Mouse (Mus musculus) kidney, embryonic 14.5 days (tissue): ENCODE data around the gene Fap. TPM values are rescaled to one million over a fixed set of nuclear protein-coding genes. Genes with fewer than 3 reads are reported as not detected.

Source experiments
- ATAC-seq: fragments of 200-750 bp; cut with Nextera tagmentation; 2 replicates; pipeline ENCODE4 v1.8.0; 2017; ENCODE audit warnings: moderate number of reproducible peaks, mild to moderate bottlenecking, moderate TSS enrichment, moderate library complexity; ENCODE audit not compliant: low FRiP score, low TSS enrichment
- H3K27ac ChIP-seq: fragments of 300-500 bp; sonication (generic); 2 replicates; pipeline ENCODE4 v1.5.1; 2014; ENCODE audit warnings: low read depth, mild to moderate bottlenecking, low read length, moderate library complexity, mixed read lengths
- H3K27me3 ChIP-seq: fragments of 300-500 bp; sonication (generic); 2 replicates; pipeline ENCODE4 v1.6.1; 2014; ENCODE audit warnings: mild to moderate bottlenecking, low read length; ENCODE audit not compliant: control insufficient read depth, insufficient read depth
- H3K36me3 ChIP-seq: fragments of 300-500 bp; sonication (generic); 2 replicates; pipeline ENCODE4 v1.6.1; 2014; ENCODE audit warnings: low read length, mixed read lengths; ENCODE audit not compliant: control insufficient read depth, insufficient read depth
- H3K4me1 ChIP-seq: fragments of 300-500 bp; sonication (generic); 2 replicates; pipeline ENCODE4 v1.6.1; 2014; ENCODE audit warnings: low read length, mixed read lengths; ENCODE audit not compliant: control insufficient read depth, insufficient read depth
- H3K4me2 ChIP-seq: fragments of 300-500 bp; sonication (generic); replicated peaks from 2 replicates; pipeline ENCODE4 v1.6.1; 2014; ENCODE audit warnings: low read depth, mild to moderate bottlenecking, low read length
- H3K4me3 ChIP-seq: fragments of 300-500 bp; sonication (generic); 2 replicates; pipeline ENCODE4 v1.5.1; 2014; ENCODE audit warnings: mild to moderate bottlenecking, low read length
- H3K9ac ChIP-seq: fragments of 300-500 bp; sonication (generic); 2 replicates; pipeline ENCODE4 v1.6.1; 2014; ENCODE audit warnings: low read depth, mild to moderate bottlenecking, low read length, moderate library complexity
- H3K9me3 ChIP-seq: fragments of 300-500 bp; sonication (generic); 2 replicates; pipeline ENCODE4 v1.6.1; 2016; ENCODE audit warnings: low read length; ENCODE audit not compliant: control insufficient read depth
- WGBS: fragments of 180-500 bp; shearing (Covaris S2); extraction: QIAGEN DNeasy Blood & Tissue Kit; methylation state at CpG from one replicate; pipeline ENCODE4 v1.1.7; 2014; 5-methylcytosine and 5-hydroxymethylcytosine counted together
- polyA plus RNA-seq: library from polyadenylated mRNA; unstranded; fragments of >200 nt; fragmentation: Nextera tagmentation; extraction: Ambion mirVana; gene quantifications from 2 replicates; pipeline ENCODE4 v1.2.1, GENCODE M21; 2014

Fap gene
- polyA plus RNA-seq, 1 experiment from 2014 or later, result 4.8 TPM

DNA sequence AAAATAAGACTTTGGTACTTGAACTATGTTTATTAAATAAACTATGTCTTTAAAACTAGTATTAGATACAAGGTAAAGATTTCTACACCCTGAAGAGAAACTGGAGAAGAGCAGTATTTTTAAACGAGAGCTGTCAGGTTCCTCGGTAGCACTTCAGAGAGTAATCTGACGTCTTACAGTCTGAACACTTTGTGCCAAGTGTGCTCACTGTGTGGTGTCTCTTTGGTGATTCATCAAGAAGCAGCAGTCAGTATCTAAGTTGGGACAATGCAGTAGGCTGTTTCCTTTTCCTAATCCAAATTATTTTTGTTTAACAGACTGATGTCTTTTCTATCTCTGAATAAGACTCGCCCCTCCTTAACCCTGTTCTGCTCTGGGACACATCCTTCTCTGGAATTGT lies 78.5 kb downstream of the Fap start:
- no peaks in the 10 kb centered on the region for H3K36me3 ChIP-seq
- no peak overlapping the region for H3K9ac ChIP-seq
- 80% methylated on average over 4 of the region's 4 CpGs for WGBS

DNA sequence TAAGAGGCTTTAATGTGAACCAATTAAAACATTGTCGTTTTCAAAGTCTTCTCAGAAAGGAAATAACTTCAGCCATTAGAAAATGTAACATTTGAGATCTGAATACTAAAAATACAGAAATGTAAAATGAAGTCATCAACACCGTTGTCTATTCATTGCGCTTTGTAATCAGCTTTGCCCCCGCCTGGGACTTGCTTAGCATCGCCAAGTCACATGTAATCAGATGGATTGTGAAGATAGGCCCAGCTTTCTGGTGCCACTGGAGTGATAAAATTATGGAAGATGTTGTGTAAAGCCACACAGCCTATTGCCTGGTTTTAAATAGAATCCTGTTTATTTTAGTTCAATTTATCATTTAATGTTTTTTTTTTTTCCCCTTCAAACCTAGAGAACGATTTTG lies 84.0 kb downstream of the Fap start:
- Histone ChIP-seq H3K9ac (no peak overlapping the region), H3K27ac (no peak overlapping the region), H3K27me3 (no peaks in the 10 kb centered on the region), H3K4me3 (no peak overlapping the region), H3K9me3 (no peaks in the 10 kb centered on the region), H3K4me1 (no peaks in the 10 kb centered on the region), H3K4me2 (no peak overlapping the region), H3K36me3 (no peaks in the 10 kb centered on the region)
- 91% methylated on average over 6 of the region's 6 CpGs for WGBS
- no peak for ATAC-seq

More for the DNA sequence above, 78.5 kb downstream of the Fap start:
- Histone ChIP-seq H3K4me3 (no peak overlapping the region), H3K27me3 (no peaks in the 10 kb centered on the region), H3K9me3 (no peaks in the 10 kb centered on the region), H3K4me1 (no peaks in the 10 kb centered on the region), H3K4me2 (no peak overlapping the region), H3K27ac (no peak overlapping the region)
- no peak for ATAC-seq

DNA sequence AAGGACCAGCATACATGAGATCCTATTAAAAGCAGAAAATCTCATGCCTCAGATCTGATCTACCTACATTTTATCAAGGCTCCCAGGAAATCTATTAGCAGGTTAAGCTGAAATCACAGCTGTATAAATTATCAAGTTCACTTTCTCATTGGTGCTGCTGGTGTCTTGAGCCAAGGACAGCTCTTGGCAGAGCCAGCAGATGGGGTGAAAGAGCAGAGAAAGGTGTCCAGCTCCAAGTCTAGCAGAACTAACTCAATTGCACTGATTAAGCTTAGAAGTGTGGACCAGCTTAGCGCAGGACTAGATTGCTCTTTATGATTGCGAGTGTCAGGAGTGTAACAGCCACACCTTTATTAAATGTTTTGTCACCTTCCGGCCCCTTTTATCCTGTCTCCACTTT lies 89.0 kb downstream of the Fap start:
- Histone ChIP-seq H3K27ac (no peak overlapping the region), H3K36me3 (no peaks in the 10 kb centered on the region), H3K9ac (no peak overlapping the region), H3K4me1 (no peaks in the 10 kb centered on the region), H3K4me2 (no peak overlapping the region), H3K9me3 (no peaks in the 10 kb centered on the region), H3K27me3 (no peaks in the 10 kb centered on the region), H3K4me3 (no peak overlapping the region)
- no peak for ATAC-seq
- 75% methylated on average over 3 of the region's 3 CpGs for WGBS

DNA sequence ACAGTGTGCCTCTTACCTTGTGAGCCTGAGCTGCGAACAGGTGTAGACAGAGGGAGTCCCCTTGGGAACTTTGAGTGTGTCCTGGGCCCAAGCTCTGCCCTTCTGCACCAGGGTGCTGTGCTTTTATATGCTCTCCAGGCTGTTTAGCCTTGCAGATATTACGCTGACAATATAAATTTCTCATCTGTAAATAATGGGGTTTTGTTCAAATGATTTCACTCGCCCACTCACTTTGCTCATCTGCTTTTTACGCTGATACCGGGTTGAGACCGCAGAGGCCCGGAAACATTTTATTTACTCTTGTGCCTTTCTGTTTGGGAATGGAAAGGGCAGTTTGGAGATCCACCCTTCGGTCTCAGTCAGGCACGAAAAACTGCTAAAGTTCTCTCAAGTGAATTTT lies 90.3 kb downstream of the Fap start, which contains the start of gene Gcg:
Gcg (minus strand) TSS at position 101 of the 400 bp plus-strand sequence.
- WGBS, result 92% methylated on average over 9 of the region's 9 CpGs
- no peak within 1 kb of the TSS for H3K9ac ChIP-seq
- no peak within 1 kb of the TSS for H3K4me3 ChIP-seq
- no peak within 1 kb of the TSS for H3K27ac ChIP-seq
- ATAC-seq, result no peak
- no peaks in the 10 kb centered on the region for H3K9me3 ChIP-seq
- no peaks in the 10 kb centered on the region for H3K4me1 ChIP-seq
- no peaks in the 10 kb centered on the region for H3K36me3 ChIP-seq
- no peaks in the 10 kb centered on the region for H3K27me3 ChIP-seq
- no peak within 1 kb of the TSS for H3K4me2 ChIP-seq

DNA sequence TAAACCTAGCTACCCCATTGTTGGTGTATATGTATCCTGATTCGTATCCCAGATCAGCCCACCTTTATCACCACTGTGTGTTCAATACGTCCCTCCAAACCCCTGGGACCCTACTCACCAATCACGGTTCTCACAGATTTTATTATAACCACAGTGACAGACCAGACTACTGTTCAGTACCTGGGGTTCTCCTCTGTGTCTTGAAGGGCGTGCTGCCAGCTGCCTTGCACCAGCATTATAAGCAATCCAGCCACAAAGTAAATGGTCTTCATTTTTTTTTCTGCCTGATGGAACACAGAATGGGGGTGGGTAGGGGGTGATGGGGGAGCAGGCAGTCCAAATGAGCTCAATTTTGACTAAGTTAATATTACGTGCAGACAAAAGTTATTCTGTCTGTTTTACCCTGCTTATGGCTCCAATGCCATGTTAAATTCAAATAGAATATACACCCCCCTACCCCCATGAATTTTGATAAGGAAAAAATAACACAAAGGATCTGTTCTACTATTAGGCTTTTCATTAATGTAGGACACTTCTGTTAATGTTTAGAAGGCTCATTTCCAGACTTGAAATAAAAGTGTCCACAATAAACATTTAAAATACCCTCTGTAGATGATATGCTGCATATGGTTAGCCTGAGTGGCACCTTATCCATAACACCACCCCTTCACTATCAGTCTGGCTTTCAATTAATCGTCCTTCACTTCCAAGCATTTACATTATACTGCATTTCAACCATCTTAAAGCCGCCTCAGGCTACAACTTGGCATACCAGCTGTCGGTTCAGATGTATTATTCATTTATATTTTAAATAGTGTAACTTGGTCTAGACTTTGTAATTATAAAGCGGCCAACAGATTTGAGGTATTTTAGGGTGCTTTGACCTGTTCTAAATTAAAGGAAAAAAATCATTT lies 93.3 kb downstream of the Fap start:
- Histone ChIP-seq H3K27ac (no peak overlapping the region), H3K9ac (no peak overlapping the region), H3K4me1 (no peaks in the 10 kb centered on the region), H3K4me3 (no peak overlapping the region), H3K27me3 (no peaks in the 10 kb centered on the region), H3K36me3 (no peaks in the 10 kb centered on the region), H3K4me2 (no peak overlapping the region), H3K9me3 (no peaks in the 10 kb centered on the region)
- no peak for ATAC-seq
- WGBS, result 79% methylated on average over 9 of the region's 9 CpGs

DNA sequence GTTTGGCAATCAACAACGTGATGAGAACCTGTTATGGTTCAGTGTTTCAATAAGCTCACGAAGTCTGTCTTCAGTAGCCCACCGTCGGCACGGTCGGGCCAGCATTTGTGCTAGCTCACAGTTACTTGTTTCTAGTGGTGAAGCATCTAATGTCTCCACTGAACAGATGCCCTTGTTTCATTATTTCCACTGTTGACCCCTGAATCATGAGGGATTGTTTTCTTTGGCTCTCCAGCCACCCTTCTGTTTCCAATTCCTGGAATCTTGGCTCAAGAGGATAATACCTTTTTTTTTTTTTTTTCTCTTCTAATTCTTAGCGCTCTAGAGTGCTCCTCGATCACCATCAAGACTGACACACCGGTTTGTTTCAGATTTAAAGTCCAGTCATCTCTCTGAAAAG lies 104.3 kb downstream of the Fap start:
- ATAC-seq, result no peak
- no peak overlapping the region for H3K9ac ChIP-seq
- WGBS, result 79% methylated on average over 9 of the region's 9 CpGs
- no peak overlapping the region for H3K4me2 ChIP-seq
- H3K4me1 ChIP-seq, result no peaks in the 10 kb centered on the region
- no peak overlapping the region for H3K27ac ChIP-seq
- no peak overlapping the region for H3K4me3 ChIP-seq
- H3K27me3 ChIP-seq, result no peaks in the 10 kb centered on the region
- no peaks in the 10 kb centered on the region for H3K36me3 ChIP-seq
- no peaks in the 10 kb centered on the region for H3K9me3 ChIP-seq

DNA sequence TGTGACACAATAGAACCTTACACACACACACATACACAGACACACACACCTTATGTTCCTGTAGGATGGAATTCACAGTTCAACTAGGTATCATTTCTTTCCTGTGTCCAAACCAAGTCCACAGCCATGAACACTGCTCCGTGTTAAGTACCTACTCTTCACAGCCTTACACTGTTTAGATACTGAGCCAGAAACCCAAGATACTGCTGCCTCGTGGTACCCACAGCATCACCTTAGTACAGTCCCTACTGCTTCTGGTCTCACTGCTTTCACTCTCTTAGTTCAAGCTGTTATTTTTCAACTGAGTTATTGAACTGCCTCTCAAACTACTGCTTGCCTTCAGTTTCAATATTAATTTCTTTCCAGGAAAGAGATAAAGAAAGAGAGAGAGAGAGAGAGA lies 110.6 kb downstream of the Fap start:
- Histone ChIP-seq H3K4me2 (no peak overlapping the region), H3K4me1 (peaks cover 3% of the 10 kb centered on the region; the same call in 1 of the 2 replicates), H3K36me3 (no peaks in the 10 kb centered on the region), H3K9ac (no peak overlapping the region), H3K27ac (no peak overlapping the region), H3K4me3 (no peak overlapping the region), H3K27me3 (no peaks in the 10 kb centered on the region), H3K9me3 (no peaks in the 10 kb centered on the region)
- WGBS, result 96% methylated on average over 2 of the region's 2 CpGs
- no peak for ATAC-seq

DNA sequence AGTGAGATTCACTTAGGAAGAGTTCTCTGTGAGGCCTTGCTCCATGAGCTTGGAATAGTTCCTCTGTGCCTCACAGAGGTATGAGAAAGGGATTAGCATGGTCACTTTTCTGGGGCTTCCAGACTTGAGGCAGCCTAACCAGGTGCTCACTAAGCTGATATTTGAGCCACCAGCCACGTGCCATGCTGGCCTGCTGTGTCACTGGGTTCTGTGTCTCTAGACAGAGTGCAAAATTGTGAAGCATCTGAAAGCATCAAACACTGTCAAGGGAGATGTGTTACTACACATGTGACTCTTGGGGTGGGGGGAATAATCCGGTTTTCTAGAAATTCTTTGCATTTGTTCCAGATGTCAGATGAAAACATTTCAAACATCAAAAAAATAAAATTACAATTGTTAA lies 111.7 kb downstream of the Fap start:
- WGBS, result 82% methylated on average over 2 of the region's 2 CpGs
- Histone ChIP-seq H3K27me3 (no peaks in the 10 kb centered on the region), H3K36me3 (no peaks in the 10 kb centered on the region)

DNA sequence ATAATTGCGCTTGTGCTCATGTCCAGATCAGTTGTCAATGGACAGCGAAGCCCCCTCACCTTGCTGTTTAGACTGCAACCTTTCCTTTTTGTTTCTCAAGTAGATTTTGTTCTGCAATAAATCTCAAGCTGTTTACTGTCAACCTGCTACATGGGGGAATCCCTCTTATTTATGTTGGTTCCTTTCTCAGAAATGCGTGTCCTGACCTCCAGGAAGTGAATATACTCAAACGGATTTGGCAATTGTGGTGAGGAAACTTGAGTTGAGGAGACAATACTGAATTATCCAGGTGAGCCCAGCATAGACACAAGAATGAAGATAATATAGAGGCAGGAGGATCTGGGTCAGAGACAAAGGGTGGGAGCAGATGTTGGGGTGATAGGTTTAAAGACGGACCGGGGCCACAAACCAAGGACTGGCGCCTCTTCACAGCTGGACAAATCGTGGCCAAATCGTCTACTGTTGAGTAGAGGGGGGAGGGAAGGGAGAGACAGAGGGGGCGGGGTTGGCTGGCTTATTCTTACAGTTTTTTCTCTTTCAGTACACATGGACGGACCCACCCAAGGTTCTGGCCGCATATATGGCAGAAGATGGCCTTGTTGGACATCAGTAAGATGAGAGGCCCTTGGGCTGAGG lies 112.9 kb downstream of the Fap start:
- Histone ChIP-seq H3K9me3 (no peaks in the 10 kb centered on the region), H3K4me1 (peaks cover 3% of the 10 kb centered on the region; the same call in 1 of the 2 replicates), H3K27me3 (no peaks in the 10 kb centered on the region), H3K9ac (no peak overlapping the region), H3K4me2 (no peak overlapping the region), H3K27ac (no peak overlapping the region), H3K36me3 (no peaks in the 10 kb centered on the region), H3K4me3 (no peak overlapping the region)
- 66% methylated on average over 12 of the region's 12 CpGs for WGBS
- no peak for ATAC-seq

More for the DNA sequence above, 111.7 kb downstream of the Fap start:
- Histone ChIP-seq H3K9ac (no peak overlapping the region), H3K4me1 (peaks cover 3% of the 10 kb centered on the region; the same call in 1 of the 2 replicates), H3K4me3 (no peak overlapping the region), H3K27ac (no peak overlapping the region), H3K9me3 (no peaks in the 10 kb centered on the region), H3K4me2 (no peak overlapping the region)
- ATAC-seq, result no peak
